Mouse (Mus musculus): ENCODE measurements around the gene Farsa.
"Not testable (repeated sequence)": the region's sequence is repeated elsewhere in the genome, so short reads cannot be mapped to it uniquely, and the experiment has no call there.

- not testable (repeated sequence) for TF ChIP-seq CTCF (IDR thresholded peaks at IDR 0.05; ENCODE audit: control insufficient read depth, insufficient read depth, insufficient read length); MAX (IDR thresholded peaks at IDR 0.05); MYOD1 (IDR thresholded peaks at IDR 0.05; ENCODE audit: control insufficient read depth, insufficient read length, low read depth); USF1 (IDR thresholded peaks at IDR 0.05; ENCODE audit: low read depth)
These were observed 51.2 kb downstream of the Farsa start for GRCm38 (mm10) chr8:84907979-84908378.
